In the genomic region with DNA sequence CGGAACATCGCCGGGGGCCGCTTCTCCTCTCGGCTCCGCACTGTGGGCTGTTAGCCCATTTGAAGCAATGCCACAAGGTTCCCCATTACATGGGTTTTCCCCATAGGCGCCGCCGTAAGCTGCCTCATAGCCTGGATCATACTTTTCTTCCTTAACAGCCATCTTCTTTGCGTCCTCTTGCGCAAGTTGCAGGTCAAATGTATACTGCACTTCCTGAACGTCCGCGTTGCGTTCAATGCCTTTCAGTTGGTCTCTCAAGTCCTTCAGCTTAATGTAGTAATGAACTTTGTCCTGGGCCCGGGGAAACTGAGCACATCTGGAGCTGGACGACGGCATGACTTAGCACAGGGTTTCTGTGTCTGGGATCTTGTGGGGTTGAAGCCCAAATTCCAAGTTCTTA, we compare ENCODE assay signal across 13 mouse cellular contexts. TPM values are rescaled to one million over a fixed set of nuclear protein-coding genes. Genes with fewer than 3 reads are reported as not detected.
ATAC-seq lines count a peak whose summit lies in the region.
"Had no signal": no experiment of that assay in that cellular context is flagged by ENCODE, and none has a peak within 500 bp of the region (broad histone marks: within the 10 kb centered on the region; RNA-seq: fewer than 3 reads in every experiment).

No protein-coding gene starts in this region.

- ATAC-seq in granulocyte monocyte progenitor cell, adult 5-6 weeks (replicated peaks; ENCODE audit: poor library complexity, severe bottlenecking): peak; percentile 71
- ATAC-seq in megakaryocyte, adult 5-6 weeks (ENCODE audit: poor library complexity, severe bottlenecking): peak; percentile 64
- ATAC-seq in megakaryocyte progenitor cell, adult 5-6 weeks (replicated peaks; ENCODE audit: poor library complexity): peak; percentile 46; the same call in 1 of the 2 replicates

RNA-seq across cellular contexts. Expression of gene Agbl1, which starts 15.2 kb away (rescaled TPM):
- total RNA-seq in granulocyte monocyte progenitor cell, adult 5-6 weeks (2014; fragmentation: Nextera tagmentation): not detected in 2 replicates
- not detected in 2 replicates for total RNA-seq in granulocyte monocyte progenitor cell, adult 5-6 weeks (2017)
- total RNA-seq in megakaryocyte, adult 5-6 weeks (2015): not detected in 2 replicates
- total RNA-seq in megakaryocyte, adult 5-6 weeks (2017): 0.15 TPM in 1 of 2 replicates, not detected in the other
- total RNA-seq in megakaryocyte progenitor cell, adult 5-6 weeks (2015): not detected in 2 replicates
- total RNA-seq in megakaryocyte progenitor cell, adult 5-6 weeks (2017): not detected in 2 replicates
- total RNA-seq: adrenal gland, adult 18-20 months; adrenal gland, adult 2 months; adrenal gland, adult 8-10 months; adrenal gland, postnatal 14 days; adrenal gland, postnatal 25 days; adrenal gland, postnatal 36 days; CH12.LX; ES-E14; G1E; MEL had no signal
